In genomic region chr1:132138576-132139415, GRCm38 (mm10) we compare ENCODE assay signal across 8 mouse cellular contexts. TPM values are rescaled to one million over a fixed set of nuclear protein-coding genes. Genes with fewer than 3 reads are reported as not detected.
DNase-seq lines count a peak whose midpoint lies in the region; ATAC-seq and TF ChIP-seq lines count a peak whose summit lies in the region.

No protein-coding gene starts in this region.

- H3K27me3 ChIP-seq in embryonic facial prominence, embryonic 10.5 days (replicated peaks; ENCODE audit: low read depth, poor library complexity, severe bottlenecking) = peaks cover 61% of the 10 kb centered on the region
- H3K27me3 ChIP-seq in kidney, embryonic 16.5 days (ENCODE audit: insufficient read depth, low read length) = no peaks in the 10 kb centered on the region; the same call in 1 of the 2 replicates
- H3K27me3 ChIP-seq in neural tube, embryonic 12.5 days (replicated peaks) = peaks cover 28% of the 10 kb centered on the region

- no peaks in the 10 kb centered on the region for H3K9me3 ChIP-seq in embryonic facial prominence, embryonic 10.5 days
- H3K9me3 ChIP-seq in kidney, embryonic 16.5 days (ENCODE audit: low read length) = no peaks in the 10 kb centered on the region
- no peaks in the 10 kb centered on the region for H3K9me3 ChIP-seq in neural tube, embryonic 12.5 days

- peak overlapping the region; percentile 85 for H3K27ac ChIP-seq in layer of hippocampus, adult 2 months
- peak overlapping the region; percentile 85 for H3K27ac ChIP-seq in embryonic facial prominence, embryonic 10.5 days (replicated peaks)
- peak overlapping the region; percentile 57; the same call in 1 of the 2 replicates for H3K27ac ChIP-seq in kidney, embryonic 16.5 days (ENCODE audit: low read length)
- no peak overlapping the region for H3K27ac ChIP-seq in neural tube, embryonic 12.5 days

- H3K9ac ChIP-seq in kidney, embryonic 16.5 days (replicated peaks; ENCODE audit: low read length) = peak overlapping the region; percentile 82
- H3K9ac ChIP-seq in neural tube, embryonic 12.5 days = peak overlapping the region; percentile 53

- 4% methylated on average over 35 of the region's 35 CpGs for WGBS in embryonic facial prominence, embryonic 10.5 days
- 3% methylated on average over 35 of the region's 35 CpGs for WGBS in kidney, embryonic 16.5 days
- WGBS in neural tube, embryonic 12.5 days = 3% methylated on average over 35 of the region's 35 CpGs

- no peak for DNase-seq in layer of hippocampus, adult 2 months (ENCODE audit: low spot score in 2 of 2)
- no peak for DNase-seq in layer of hippocampus, postnatal 14 days (ENCODE audit: low spot score in 2 of 2)
- no peak for DNase-seq in embryonic facial prominence, embryonic 10.5 days (ENCODE audit: low spot score)
- no peak for DNase-seq in frontal cortex, postnatal 14 days (ENCODE audit: low spot score in 2 of 2)
- DNase-seq in ovary, adult 18-20 months (ENCODE audit: low spot score) = no peak
- no peak for DNase-seq in lung, postnatal 14 days

- H3K36me3 ChIP-seq in embryonic facial prominence, embryonic 10.5 days (replicated peaks) = no peaks in the 10 kb centered on the region
- H3K36me3 ChIP-seq in kidney, embryonic 16.5 days (ENCODE audit: insufficient read depth, low read length) = no peaks in the 10 kb centered on the region
- no peaks in the 10 kb centered on the region for H3K36me3 ChIP-seq in neural tube, embryonic 12.5 days

- H3K4me3 ChIP-seq in layer of hippocampus, adult 2 months = peak overlapping the region; percentile 68
- H3K4me3 ChIP-seq in embryonic facial prominence, embryonic 10.5 days = peak overlapping the region; percentile 76
- peak overlapping the region; percentile 77 for H3K4me3 ChIP-seq in kidney, embryonic 16.5 days (ENCODE audit: low read length)
- H3K4me3 ChIP-seq in neural tube, embryonic 12.5 days = peak overlapping the region; percentile 50

- ATAC-seq in kidney, embryonic 16.5 days (ENCODE audit: low FRiP score, low TSS enrichment) = no peak
- ATAC-seq in neural tube, embryonic 12.5 days (ENCODE audit: low FRiP score, low read depth) = no peak; the same call in 1 of the 2 replicates

- no peak for TF ChIP-seq CTCF in layer of hippocampus, adult 2 months (conservative IDR thresholded peaks at IDR 0.05)

- H3K4me1 ChIP-seq in embryonic facial prominence, embryonic 10.5 days = peaks cover 70% of the 10 kb centered on the region
- peaks cover 27% of the 10 kb centered on the region for H3K4me1 ChIP-seq in kidney, embryonic 16.5 days (ENCODE audit: insufficient read depth, low read length)
- H3K4me1 ChIP-seq in neural tube, embryonic 12.5 days = peaks cover 18% of the 10 kb centered on the region

- H3K4me2 ChIP-seq in kidney, embryonic 16.5 days (replicated peaks; ENCODE audit: low read depth, low read length) = peak overlapping the region; percentile 98
- H3K4me2 ChIP-seq in neural tube, embryonic 12.5 days (replicated peaks) = peak overlapping the region; percentile 93

RNA-seq across cellular contexts. Expression of gene Cdk18, which starts 0.7 kb away (rescaled TPM):
- 10 to 100 TPM; 21.7 to 23.7 TPM for total RNA-seq in layer of hippocampus, adult 2 months (2021)
- 10 to 100 TPM; 21.2 to 21.9 TPM for total RNA-seq in layer of hippocampus, postnatal 14 days (2021)
- 2.3 and 3.2 TPM in 2 replicates for polyA plus RNA-seq in embryonic facial prominence, embryonic 10.5 days (2016; fragmentation: Nextera tagmentation; extraction: Ambion mirVana)
- 9.0 and 9.3 TPM in 2 replicates for polyA plus RNA-seq in kidney, embryonic 16.5 days (2015; fragmentation: Nextera tagmentation; extraction: Ambion mirVana)
- 0.74 and 0.84 TPM in 2 replicates for polyA plus RNA-seq in neural tube, embryonic 12.5 days (2016; fragmentation: Nextera tagmentation; extraction: Ambion mirVana)

RNA-seq across cellular contexts. Expression of gene Lemd1, which starts 52.4 kb away (rescaled TPM):
- total RNA-seq in layer of hippocampus, adult 2 months (2021) = under 1 TPM; 0.64 to 0.88 TPM
- total RNA-seq in layer of hippocampus, postnatal 14 days (2021) = 1 to 10 TPM; 1.4 to 1.8 TPM
- 1.9 and 2.0 TPM in 2 replicates for polyA plus RNA-seq in embryonic facial prominence, embryonic 10.5 days (2016; fragmentation: Nextera tagmentation; extraction: Ambion mirVana)
- polyA plus RNA-seq in kidney, embryonic 16.5 days (2015; fragmentation: Nextera tagmentation; extraction: Ambion mirVana) = 0.21 and 0.32 TPM in 2 replicates
- 11.7 and 11.9 TPM in 2 replicates for polyA plus RNA-seq in neural tube, embryonic 12.5 days (2016; fragmentation: Nextera tagmentation; extraction: Ambion mirVana)

RNA-seq across cellular contexts. Expression of gene AC124108.1, which starts 52.5 kb away (rescaled TPM):
- under 1 TPM; 0.47 to 0.61 TPM for total RNA-seq in layer of hippocampus, adult 2 months (2021)
- under 1 TPM; 0.91 to 0.97 TPM for total RNA-seq in layer of hippocampus, postnatal 14 days (2021)
- 1.00 and 1.4 TPM in 2 replicates for polyA plus RNA-seq in embryonic facial prominence, embryonic 10.5 days (2016; fragmentation: Nextera tagmentation; extraction: Ambion mirVana)
- 0.10 and 0.13 TPM in 2 replicates for polyA plus RNA-seq in kidney, embryonic 16.5 days (2015; fragmentation: Nextera tagmentation; extraction: Ambion mirVana)
- polyA plus RNA-seq in neural tube, embryonic 12.5 days (2016; fragmentation: Nextera tagmentation; extraction: Ambion mirVana) = 3.0 and 3.7 TPM in 2 replicates
